Mouse (Mus musculus) cerebellum, adult (tissue): ENCODE results near the gene 2610001J05Rik.
A peak's percentile ranks its signal among the peaks of the same experiment; 100 is the strongest.

Experiments used
- ATAC-seq: cut with Nextera tagmentation; 2 replicates; pipeline ENCODE4 v1.9.2; 2017; ENCODE audit warnings: mild to moderate bottlenecking, moderate library complexity, mixed read lengths; ENCODE audit not compliant: insufficient number of reproducible peaks, low FRiP score, low TSS enrichment

Gene 2610001J05Rik

GRCm38 (mm10) chr6:13836967-13837570 is 34.2 kb downstream of the 2610001J05Rik start:
- ATAC-seq, result no peak

- ATAC-seq, result peak; percentile 59
These were observed 35.3 kb downstream of the 2610001J05Rik start for GRCm38 (mm10) chr6:13835720-13836665.

- no peak for ATAC-seq
These were observed 38.5 kb downstream of the 2610001J05Rik start for GRCm38 (mm10) chr6:13832770-13833169.

- no peak for ATAC-seq
These were observed 42.4 kb downstream of the 2610001J05Rik start for GRCm38 (mm10) chr6:13828877-13829276.
